Comparison of ENCODE assay signal across 8 mouse cellular contexts in genomic region chr17:56585171-56585821, GRCm38 (mm10). TPM values are rescaled to one million over a fixed set of nuclear protein-coding genes. Genes with fewer than 3 reads are reported as not detected.
DNase-seq lines count a peak whose midpoint lies in the region; ATAC-seq and TF ChIP-seq lines count a peak whose summit lies in the region.

No protein-coding gene starts in this region.

- peaks cover 16% of the 10 kb centered on the region for H3K4me1 ChIP-seq in brown adipose tissue, adult 24 weeks (ENCODE audit: control insufficient read depth, insufficient read depth, insufficient read length, low read length)
- H3K4me1 ChIP-seq in intestine, postnatal 0 days (replicated peaks; ENCODE audit: control insufficient read depth, insufficient read depth, low read length), result 0 out of 2 replicates have a peak, but pooled peaks cover 7% of the 10 kb centered on the region

- H3K27me3 ChIP-seq in intestine, postnatal 0 days (replicated peaks; ENCODE audit: control insufficient read depth, insufficient read depth, low read length), result no peaks in the 10 kb centered on the region

- H3K36me3 ChIP-seq in intestine, postnatal 0 days (ENCODE audit: control insufficient read depth, insufficient read depth), result peaks cover 47% of the 10 kb centered on the region

- peak; percentile 15; the same call in 1 of the 2 replicates for ATAC-seq in intestine, postnatal 0 days

- H3K4me2 ChIP-seq in intestine, postnatal 0 days (replicated peaks; ENCODE audit: low read depth), result peak overlapping the region; percentile 70

- WGBS in intestine, postnatal 0 days, result under 1% methylated on average over 61 of the region's 61 CpGs

- peak overlapping the region; percentile 91 for H3K27ac ChIP-seq in brown adipose tissue, adult 24 weeks (replicated peaks; ENCODE audit: low read depth, low read length)
- H3K27ac ChIP-seq in intestine, postnatal 0 days (ENCODE audit: low read depth, low read length), result peak overlapping the region; percentile 96

- DNase-seq in right cerebral cortex, postnatal 10 days (ENCODE audit: low spot score in 2 of 2), result peak; percentile 67 to 69
- no peak for DNase-seq in right cerebral cortex, adult 18-20 months
- DNase-seq in gastrocnemius, postnatal 10 days, result peak; percentile 58
- DNase-seq in lung, postnatal 10 days, result peak; percentile 60
- DNase-seq in ovary, adult 18-20 months (ENCODE audit: low spot score), result peak; percentile 30
- DNase-seq in cerebellum, adult 8-10 months, result no peak

- TF ChIP-seq CTCF in intestine, postnatal 0 days (IDR thresholded peaks at IDR 0.05; ENCODE audit: low read depth), result no peak

- H3K9me3 ChIP-seq in intestine, postnatal 0 days (ENCODE audit: control insufficient read depth), result no peaks in the 10 kb centered on the region

- H3K4me3 ChIP-seq in brown adipose tissue, adult 24 weeks (ENCODE audit: insufficient read depth, low read depth, low read length), result peak overlapping the region; percentile 90
- H3K4me3 ChIP-seq in intestine, postnatal 0 days (ENCODE audit: low read depth, low read length), result peak overlapping the region; percentile 95

- H3K9ac ChIP-seq in intestine, postnatal 0 days (ENCODE audit: low read depth, low read length), result peak overlapping the region; percentile 90

RNA-seq across cellular contexts. Expression of gene Safb, which starts 0.7 kb away (rescaled TPM):
- polyA plus RNA-seq in brown adipose tissue, adult 24 weeks (2012; ENCODE audit: insufficient read depth, insufficient read length, missing spikeins), result 38.6 and 51.6 TPM in 2 replicates
- total RNA-seq in gastrocnemius, postnatal 10 days (2021), result 10 to 100 TPM; 57.1 to 69.2 TPM
- polyA plus RNA-seq in intestine, postnatal 0 days (2015; fragmentation: Nextera tagmentation; extraction: Ambion mirVana), result 40.0 and 44.9 TPM in 2 replicates

RNA-seq across cellular contexts. Expression of gene Safb2, which starts 0.9 kb away (rescaled TPM):
- polyA plus RNA-seq in brown adipose tissue, adult 24 weeks (2012; ENCODE audit: insufficient read depth, insufficient read length, missing spikeins), result 29.9 and 46.1 TPM in 2 replicates
- 10 to 100 TPM; 38.6 to 55.9 TPM for total RNA-seq in gastrocnemius, postnatal 10 days (2021)
- polyA plus RNA-seq in intestine, postnatal 0 days (2015; fragmentation: Nextera tagmentation; extraction: Ambion mirVana), result 22.3 and 31.3 TPM in 2 replicates

RNA-seq across cellular contexts. Expression of gene 2410015M20Rik, which starts 24.3 kb away (rescaled TPM):
- 707 and 715 TPM in 2 replicates for polyA plus RNA-seq in brown adipose tissue, adult 24 weeks (2012; ENCODE audit: insufficient read depth, insufficient read length, missing spikeins)
- total RNA-seq in gastrocnemius, postnatal 10 days (2021), result 100 to 1,000 TPM; 212 to 233 TPM
- polyA plus RNA-seq in intestine, postnatal 0 days (2015; fragmentation: Nextera tagmentation; extraction: Ambion mirVana), result 358 and 361 TPM in 2 replicates

RNA-seq across cellular contexts. Expression of gene Rpl36, which starts 27.9 kb away (rescaled TPM):
- polyA plus RNA-seq in brown adipose tissue, adult 24 weeks (2012; ENCODE audit: insufficient read depth, insufficient read length, missing spikeins), result 638 and 747 TPM in 2 replicates
- total RNA-seq in gastrocnemius, postnatal 10 days (2021), result 100 to 1,000 TPM; 881 to 906 TPM
- 1,422 and 1,459 TPM in 2 replicates for polyA plus RNA-seq in intestine, postnatal 0 days (2015; fragmentation: Nextera tagmentation; extraction: Ambion mirVana)

RNA-seq across cellular contexts. Expression of gene Gm20219, which starts 31.1 kb away (rescaled TPM):
- polyA plus RNA-seq in brown adipose tissue, adult 24 weeks (2012; ENCODE audit: insufficient read depth, insufficient read length, missing spikeins), result not detected in 2 replicates
- 1 to 10 TPM in 1 of 2 experiments, under 1 TPM in 1; 0.31 to 1.2 TPM for total RNA-seq in gastrocnemius, postnatal 10 days (2021)
- polyA plus RNA-seq in intestine, postnatal 0 days (2015; fragmentation: Nextera tagmentation; extraction: Ambion mirVana), result not detected in 2 replicates

Comparison
In these comparisons a context has a peak if more than half of its experiments do, and no peak if none do; other contexts are left out.
1. DNase-seq: peak in right cerebral cortex, postnatal 10 days (2 of 2), gastrocnemius, postnatal 10 days (single experiment), lung, postnatal 10 days (single experiment) and ovary, adult 18-20 months (single experiment); none in right cerebral cortex, adult 18-20 months (single experiment) and cerebellum, adult 8-10 months (single experiment).